Comparison of ENCODE assay signal across 13 mouse cellular contexts in genomic region chr2:84638428-84639220, GRCm38 (mm10). TPM values are rescaled to one million over a fixed set of nuclear protein-coding genes. Genes with fewer than 3 reads are reported as not detected.
A peak's percentile ranks its signal among the peaks of the same experiment; 100 is the strongest.
DNase-seq lines count a peak whose midpoint lies in the region; ATAC-seq lines count a peak whose summit lies in the region.
"Had no signal": no experiment of that assay in that cellular context is flagged by ENCODE, and none has a peak within 500 bp of the region (broad histone marks: within the 10 kb centered on the region; RNA-seq: fewer than 3 reads in every experiment).

No protein-coding gene starts in this region.

- peak; percentile 84 for DNase-seq in heart, adult 8-10 months (ENCODE audit: low spot score)
- DNase-seq in heart, postnatal 4 days, result no peak
- DNase-seq in midbrain, embryonic 11.5 days (ENCODE audit: low spot score, missing footprints), result no peak
- no peak for DNase-seq in spleen, postnatal 36 days (ENCODE audit: low spot score in 2 of 2)
- no peak for DNase-seq in cerebellum, postnatal 14 days
- DNase-seq in c-Kit-positive CD71-positive TER-119-positive erythroid progenitor cells, embryonic 14.5 days (ENCODE audit: low spot score), result no peak
- DNase-seq: right cerebral cortex, adult 18-20 months had no signal

- peak overlapping the region; percentile 60 for H3K27ac ChIP-seq in midbrain, embryonic 12.5 days (replicated peaks)
- no peak overlapping the region; the same call in 1 of the 2 replicates for H3K27ac ChIP-seq in midbrain, embryonic 11.5 days (ENCODE audit: low read depth, low read length)
- peak overlapping the region; percentile 44 for H3K27ac ChIP-seq in limb, embryonic 15.5 days

- ATAC-seq in midbrain, embryonic 12.5 days (ENCODE audit: low FRiP score, low read depth), result no peak
- ATAC-seq in midbrain, embryonic 11.5 days (ENCODE audit: low FRiP score), result no peak
- ATAC-seq in limb, embryonic 15.5 days (ENCODE audit: insufficient number of reproducible peaks, low FRiP score, low TSS enrichment, low read depth), result no peak

- H3K4me3 ChIP-seq in midbrain, embryonic 12.5 days, result no peak overlapping the region
- H3K4me3 ChIP-seq in midbrain, embryonic 11.5 days (ENCODE audit: low read depth, low read length), result no peak overlapping the region
- H3K4me3 ChIP-seq in limb, embryonic 15.5 days, result no peak overlapping the region
- H3K4me3 ChIP-seq: megakaryocyte, embryonic 14.5 days had no signal

- no peaks in the 10 kb centered on the region for H3K9me3 ChIP-seq in midbrain, embryonic 12.5 days
- H3K9me3 ChIP-seq in midbrain, embryonic 11.5 days (ENCODE audit: control insufficient read depth, low read length), result no peaks in the 10 kb centered on the region
- H3K9me3 ChIP-seq in limb, embryonic 15.5 days, result no peaks in the 10 kb centered on the region
- H3K9me3 ChIP-seq: megakaryocyte, embryonic 14.5 days had no signal

- no peak overlapping the region for H3K9ac ChIP-seq in midbrain, embryonic 12.5 days (replicated peaks)
- no peak overlapping the region for H3K9ac ChIP-seq in midbrain, embryonic 11.5 days (ENCODE audit: low read length)
- H3K9ac ChIP-seq in limb, embryonic 15.5 days, result no peak overlapping the region

- H3K4me2 ChIP-seq in midbrain, embryonic 12.5 days (replicated peaks), result no peak overlapping the region
- no peak overlapping the region for H3K4me2 ChIP-seq in midbrain, embryonic 11.5 days
- no peak overlapping the region for H3K4me2 ChIP-seq in limb, embryonic 15.5 days

- H3K27me3 ChIP-seq in midbrain, embryonic 12.5 days, result no peaks in the 10 kb centered on the region
- H3K27me3 ChIP-seq in midbrain, embryonic 11.5 days (ENCODE audit: control insufficient read depth, insufficient read depth, low read length), result no peaks in the 10 kb centered on the region
- H3K27me3 ChIP-seq in limb, embryonic 15.5 days, result no peaks in the 10 kb centered on the region
- H3K27me3 ChIP-seq: CH12.LX; megakaryocyte, embryonic 14.5 days had no signal

- H3K36me3 ChIP-seq in midbrain, embryonic 12.5 days, result peaks cover 4% of the 10 kb centered on the region; the same call in 1 of the 2 replicates
- H3K36me3 ChIP-seq in midbrain, embryonic 11.5 days (ENCODE audit: control insufficient read depth, insufficient read depth, low read length), result no peaks in the 10 kb centered on the region
- peaks cover 3% of the 10 kb centered on the region; the same call in 1 of the 2 replicates for H3K36me3 ChIP-seq in limb, embryonic 15.5 days

- peaks cover 52% of the 10 kb centered on the region for H3K4me1 ChIP-seq in midbrain, embryonic 12.5 days
- peaks cover 38% of the 10 kb centered on the region for H3K4me1 ChIP-seq in midbrain, embryonic 11.5 days (ENCODE audit: control insufficient read depth, insufficient read depth, low read length)
- H3K4me1 ChIP-seq in limb, embryonic 15.5 days, result peaks cover 57% of the 10 kb centered on the region

- WGBS in midbrain, embryonic 12.5 days, result 75% methylated on average over 5 of the region's 5 CpGs
- 74% methylated on average over 5 of the region's 5 CpGs for WGBS in midbrain, embryonic 11.5 days
- WGBS in limb, embryonic 15.5 days, result 51% methylated on average over 5 of the region's 5 CpGs

RNA-seq across cellular contexts. Expression of gene Ctnnd1, which starts 11.9 kb away (rescaled TPM):
- 10 to 100 TPM; 47.1 to 62.3 (median 51.3) TPM for total RNA-seq in heart, adult 8-10 months (2022)
- total RNA-seq in heart, postnatal 4 days (2021), result 100 to 1,000 TPM; 161 to 162 TPM
- 47.4 and 47.7 TPM in 2 replicates for polyA plus RNA-seq in midbrain, embryonic 12.5 days (2016; fragmentation: Nextera tagmentation; extraction: Ambion mirVana)
- polyA plus RNA-seq in midbrain, embryonic 11.5 days (2014; fragmentation: Nextera tagmentation; extraction: Ambion mirVana), result 36.8 and 38.3 TPM in 2 replicates
- 51.3 and 52.7 TPM in 2 replicates for polyA plus RNA-seq in limb, embryonic 15.5 days (2015; fragmentation: Nextera tagmentation; extraction: Ambion mirVana)

RNA-seq across cellular contexts. Expression of gene Btbd18, which starts 20.3 kb away (rescaled TPM):
- not detected for total RNA-seq in heart, adult 8-10 months (2022)
- total RNA-seq in heart, postnatal 4 days (2021), result under 1 TPM in 1 of 2 experiments, not detected in 1; 0.11 TPM
- polyA plus RNA-seq in midbrain, embryonic 12.5 days (2016; fragmentation: Nextera tagmentation; extraction: Ambion mirVana), result 0.26 and 0.31 TPM in 2 replicates
- 0.19 and 0.41 TPM in 2 replicates for polyA plus RNA-seq in midbrain, embryonic 11.5 days (2014; fragmentation: Nextera tagmentation; extraction: Ambion mirVana)
- polyA plus RNA-seq in limb, embryonic 15.5 days (2015; fragmentation: Nextera tagmentation; extraction: Ambion mirVana), result 0.08 and 0.11 TPM in 2 replicates

RNA-seq across cellular contexts. Expression of gene Selenoh, which starts 31.9 kb away (rescaled TPM):
- total RNA-seq in heart, adult 8-10 months (2022), result 10 to 100 TPM; 24.0 to 25.9 (median 24.0) TPM
- total RNA-seq in heart, postnatal 4 days (2021), result 100 to 1,000 TPM; 109 to 112 TPM
- polyA plus RNA-seq in midbrain, embryonic 12.5 days (2016; fragmentation: Nextera tagmentation; extraction: Ambion mirVana), result 367 and 374 TPM in 2 replicates
- polyA plus RNA-seq in midbrain, embryonic 11.5 days (2014; fragmentation: Nextera tagmentation; extraction: Ambion mirVana), result 450 and 473 TPM in 2 replicates
- 211 and 227 TPM in 2 replicates for polyA plus RNA-seq in limb, embryonic 15.5 days (2015; fragmentation: Nextera tagmentation; extraction: Ambion mirVana)

RNA-seq across cellular contexts. Expression of gene Gm28635, which starts 39.2 kb away (rescaled TPM):
- total RNA-seq in heart, adult 8-10 months (2022), result 1 to 10 TPM; 2.7 to 9.6 (median 4.9) TPM
- 10 to 100 TPM; 15.3 to 22.6 TPM for total RNA-seq in heart, postnatal 4 days (2021)
- not detected in 2 replicates for polyA plus RNA-seq in midbrain, embryonic 12.5 days (2016; fragmentation: Nextera tagmentation; extraction: Ambion mirVana)
- polyA plus RNA-seq in midbrain, embryonic 11.5 days (2014; fragmentation: Nextera tagmentation; extraction: Ambion mirVana), result not detected in 2 replicates
- polyA plus RNA-seq in limb, embryonic 15.5 days (2015; fragmentation: Nextera tagmentation; extraction: Ambion mirVana), result not detected in 2 replicates
- total RNA-seq: adrenal gland, adult 18-20 months; CH12.LX had no signal
- polyA plus RNA-seq: embryonic facial prominence, embryonic 11.5 days had no signal

RNA-seq across cellular contexts. Expression of gene Med19, which starts 39.6 kb away (rescaled TPM):
- 10 to 100 TPM; 11.5 to 13.4 (median 12.8) TPM for total RNA-seq in heart, adult 8-10 months (2022)
- total RNA-seq in heart, postnatal 4 days (2021), result 10 to 100 TPM; 18.9 to 20.2 TPM
- 51.8 and 54.8 TPM in 2 replicates for polyA plus RNA-seq in midbrain, embryonic 12.5 days (2016; fragmentation: Nextera tagmentation; extraction: Ambion mirVana)
- 70.7 and 73.2 TPM in 2 replicates for polyA plus RNA-seq in midbrain, embryonic 11.5 days (2014; fragmentation: Nextera tagmentation; extraction: Ambion mirVana)
- 27.6 and 30.3 TPM in 2 replicates for polyA plus RNA-seq in limb, embryonic 15.5 days (2015; fragmentation: Nextera tagmentation; extraction: Ambion mirVana)
